Mouse (Mus musculus) R1 (cell line): ENCODE measurements around the gene Adad1.
A peak's percentile ranks its signal among the peaks of the same experiment; 100 is the strongest.

Experiments used
- DNase-seq: peaks from one replicate; pipeline ENCODE4 v3.0.0-alpha.2; 2018; ENCODE audit warnings: low read depth, low spot score

Adad1 gene

DNA sequence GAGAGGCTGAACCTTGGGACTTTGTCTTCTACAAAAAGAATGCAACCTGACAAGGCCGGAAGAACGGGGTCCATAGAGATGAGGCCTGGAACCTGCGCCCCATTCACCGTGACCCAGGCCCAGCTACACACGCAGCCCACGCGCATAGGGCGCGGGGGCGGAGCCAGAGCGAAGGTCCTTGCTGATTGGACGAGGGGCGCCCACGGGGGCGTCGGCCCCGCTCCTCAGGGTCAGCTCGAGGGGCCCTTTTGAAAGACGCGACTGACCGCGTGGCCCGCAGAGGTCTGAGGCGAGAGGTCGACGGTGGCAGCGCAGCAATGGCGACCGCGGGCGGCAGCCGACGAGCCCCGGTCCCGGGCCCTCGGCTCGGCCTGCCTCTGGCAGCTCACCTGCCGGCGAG is at the start of gene Adad1:
Gene Adad1 (plus strand): TSS at position 122 of the 400 bp plus-strand sequence.
- DNase-seq: peak; percentile 31

DNA sequence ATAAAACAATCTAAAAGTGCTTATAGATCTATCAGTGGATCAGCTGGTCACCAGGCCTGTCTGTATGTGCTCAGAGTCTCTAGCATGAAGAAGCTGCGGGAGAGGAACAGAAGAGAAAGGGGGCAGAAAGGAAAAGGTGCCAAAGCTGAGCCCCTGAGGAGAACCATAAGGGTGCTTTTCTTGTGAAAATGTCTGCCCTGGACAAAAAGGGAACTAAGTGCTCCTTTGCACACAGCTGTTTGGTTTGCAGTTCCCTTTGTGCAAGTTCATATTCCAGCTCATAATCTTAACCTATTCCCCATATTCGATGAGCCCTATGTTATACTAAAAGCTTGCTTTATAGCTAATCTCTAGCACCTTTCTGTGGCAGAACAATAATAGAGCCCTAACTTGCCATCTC is 25.3 kb upstream of the Adad1 start:
- DNase-seq: no peak

DNA sequence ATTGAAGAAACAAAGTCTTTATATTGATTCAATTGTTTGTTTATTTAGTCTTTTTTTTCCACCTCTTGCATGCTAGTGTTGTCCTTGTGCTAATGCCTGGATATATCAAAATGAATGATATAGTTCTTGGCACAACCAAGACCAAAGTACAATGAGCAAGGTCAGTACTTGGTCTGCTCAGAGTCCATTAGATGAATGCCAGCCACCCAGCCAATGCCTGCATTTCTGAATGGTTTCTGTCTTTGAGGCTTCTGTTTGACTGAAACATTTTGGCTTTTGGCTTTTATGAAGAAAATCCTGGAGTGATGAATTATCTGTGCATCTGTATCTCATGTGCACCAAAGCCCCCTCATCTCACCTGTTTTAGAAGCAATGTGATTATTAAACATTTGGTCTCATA is 23.5 kb upstream of the Adad1 start:
- DNase-seq: no peak

DNA sequence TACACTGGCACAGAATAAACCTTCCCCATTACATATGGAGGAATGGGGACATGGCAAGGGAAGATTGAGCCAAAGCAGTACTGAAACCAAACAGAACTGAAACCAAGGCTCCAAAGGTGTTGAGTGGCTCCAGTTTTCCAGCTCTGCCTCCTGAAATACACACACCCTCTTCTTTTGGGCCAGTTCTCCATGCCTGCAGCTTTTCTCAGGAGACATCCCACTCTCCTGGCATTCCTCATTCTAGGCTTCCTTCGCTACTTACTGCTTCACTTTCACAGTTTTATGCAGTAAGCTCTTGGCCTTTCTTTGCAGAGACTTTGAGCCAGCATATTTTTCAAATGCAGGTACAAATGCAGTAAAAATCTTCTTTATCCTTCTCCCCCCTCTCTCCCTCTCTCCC is 11.8 kb upstream of the Adad1 start:
- no peak for DNase-seq

DNA sequence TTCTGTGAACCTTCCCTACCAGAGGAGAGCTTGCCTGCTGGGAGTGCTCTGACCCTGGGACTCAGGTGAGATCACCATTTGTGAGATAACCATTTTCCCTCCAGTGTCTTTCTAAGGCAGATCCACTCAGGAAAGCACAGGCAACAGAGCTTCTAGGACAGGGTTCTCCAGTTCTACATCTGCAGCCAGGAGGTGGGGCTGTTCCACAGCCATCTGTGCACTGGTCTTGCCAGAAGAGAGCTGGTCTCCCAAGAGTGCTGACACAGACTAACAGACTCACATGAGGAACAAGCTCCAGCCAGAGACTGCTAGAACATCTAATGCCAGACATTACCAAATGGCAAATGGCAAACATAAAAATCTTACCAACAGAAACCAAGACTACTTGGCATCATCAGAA is 9.9 kb downstream of the Adad1 start:
- no peak for DNase-seq

DNA sequence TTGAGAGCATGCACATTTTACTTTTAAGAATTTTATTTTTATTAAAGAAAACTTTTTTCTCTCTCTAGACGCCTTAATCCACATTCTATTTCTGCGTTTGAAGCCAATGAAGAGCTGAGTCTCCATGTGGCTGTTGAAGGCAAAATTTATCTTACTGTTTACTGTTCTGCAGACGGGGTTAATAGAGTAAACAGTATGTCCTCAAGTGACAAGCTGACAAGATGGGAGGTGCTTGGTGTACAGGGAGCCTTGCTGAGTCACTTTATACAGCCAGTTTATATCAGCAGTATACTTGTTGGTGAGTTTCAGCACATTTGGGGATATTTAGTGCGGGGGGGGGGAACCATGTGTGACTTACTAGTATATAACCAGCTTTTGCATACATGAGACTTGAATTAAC is 21.5 kb downstream of the Adad1 start:
- no peak for DNase-seq

DNA sequence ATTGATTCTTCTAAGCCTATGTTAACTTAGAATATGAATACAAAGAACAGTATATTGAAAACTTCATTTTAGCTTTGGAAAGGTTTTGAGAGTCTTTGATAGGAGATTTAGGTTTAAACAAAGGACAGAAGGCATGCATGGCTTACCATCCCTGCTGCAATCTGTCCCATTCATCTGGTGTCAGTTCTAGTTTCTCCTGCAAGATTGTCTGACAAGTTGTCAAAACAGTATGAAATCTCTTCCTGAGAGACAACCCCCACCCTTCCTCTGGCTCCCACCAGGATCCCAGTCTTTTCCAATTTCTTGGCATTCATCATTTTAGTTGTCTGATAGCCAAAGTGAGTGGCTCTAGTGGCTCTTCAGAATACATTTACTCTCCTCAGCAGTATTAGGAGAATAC is 27.4 kb downstream of the Adad1 start:
- DNase-seq: no peak

DNA sequence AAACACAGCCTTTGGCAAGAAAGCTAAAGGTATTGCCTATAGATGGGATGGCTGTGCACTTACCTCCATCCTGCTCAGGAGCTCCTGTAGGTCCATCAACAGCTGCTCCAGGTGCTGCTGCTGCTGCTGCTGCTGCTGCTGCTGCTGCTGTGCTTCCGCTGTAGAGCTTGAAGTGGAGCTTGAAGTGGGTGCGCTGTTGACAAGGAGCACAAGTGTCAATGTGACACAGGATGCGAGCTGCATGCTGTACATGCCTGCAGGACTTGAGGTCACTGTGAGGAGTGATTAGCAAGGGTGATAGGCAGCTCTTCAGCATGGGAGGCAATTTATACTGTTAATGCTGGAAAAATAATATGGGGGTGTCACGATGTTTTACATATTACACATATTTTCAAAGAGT is 62.3 kb downstream of the Adad1 start, which contains the start of gene Il2:
Gene Il2 (minus strand): TSS at position 305 of the 400 bp plus-strand sequence.
- no peak for DNase-seq

DNA sequence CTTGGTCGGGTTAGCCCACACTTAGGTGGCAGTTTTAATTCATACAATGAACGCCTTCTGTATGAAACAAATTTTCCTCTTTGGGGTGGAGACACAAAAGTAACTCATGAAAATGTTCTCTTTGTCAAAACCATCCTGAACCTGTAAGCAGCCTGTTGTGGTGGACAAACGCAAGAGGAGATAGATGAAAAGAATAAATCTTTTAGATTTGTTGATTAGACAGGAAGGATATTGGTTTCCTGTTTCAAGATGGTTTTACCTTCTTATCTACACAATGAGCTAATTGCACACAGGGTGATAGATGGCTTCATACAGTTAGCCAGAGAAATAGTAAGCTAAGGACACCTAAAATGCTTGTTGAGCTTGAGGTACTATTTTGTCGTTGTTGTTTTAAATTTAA is 62.8 kb downstream of the Adad1 start:
- no peak for DNase-seq

DNA sequence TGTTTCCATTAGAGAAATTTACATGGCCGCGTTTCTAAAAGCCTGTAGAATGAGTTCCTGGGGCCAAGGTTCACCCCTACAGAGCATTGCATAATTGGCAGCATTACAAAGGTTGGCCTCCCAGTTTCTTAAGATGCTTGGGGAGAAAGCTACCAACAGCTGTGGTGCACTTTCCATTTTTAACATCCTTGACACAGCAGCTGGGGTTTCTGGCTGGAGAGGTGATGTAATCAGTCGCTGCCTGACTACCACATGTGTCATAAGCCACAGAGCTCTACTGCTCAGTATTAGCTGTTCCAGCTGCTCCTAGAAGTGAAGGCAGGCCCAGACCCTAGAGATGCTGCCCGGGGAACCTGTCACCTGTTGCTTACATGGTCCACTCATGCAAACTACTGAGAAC is 64.9 kb downstream of the Adad1 start:
- DNase-seq: no peak

DNA sequence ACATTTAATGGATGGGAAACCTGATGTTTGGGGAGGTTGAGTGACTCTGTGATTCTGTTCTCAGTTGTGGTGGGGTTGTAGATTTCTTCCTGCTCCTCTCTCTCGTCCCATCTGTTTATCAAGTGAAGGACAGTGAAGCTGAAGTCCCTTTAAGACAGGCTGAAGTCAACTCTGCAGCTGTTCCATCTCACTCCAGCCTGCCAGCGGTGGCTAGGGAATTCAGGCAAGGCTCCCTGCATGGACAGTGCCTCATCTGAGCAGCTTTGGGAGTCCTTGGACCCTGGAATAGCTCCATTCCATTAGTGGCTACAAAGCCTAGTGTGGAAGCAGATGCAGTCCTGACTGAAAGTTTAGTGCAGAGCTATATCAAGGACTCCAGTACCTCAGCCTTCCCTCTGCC is 65.7 kb downstream of the Adad1 start:
- DNase-seq: no peak

DNA sequence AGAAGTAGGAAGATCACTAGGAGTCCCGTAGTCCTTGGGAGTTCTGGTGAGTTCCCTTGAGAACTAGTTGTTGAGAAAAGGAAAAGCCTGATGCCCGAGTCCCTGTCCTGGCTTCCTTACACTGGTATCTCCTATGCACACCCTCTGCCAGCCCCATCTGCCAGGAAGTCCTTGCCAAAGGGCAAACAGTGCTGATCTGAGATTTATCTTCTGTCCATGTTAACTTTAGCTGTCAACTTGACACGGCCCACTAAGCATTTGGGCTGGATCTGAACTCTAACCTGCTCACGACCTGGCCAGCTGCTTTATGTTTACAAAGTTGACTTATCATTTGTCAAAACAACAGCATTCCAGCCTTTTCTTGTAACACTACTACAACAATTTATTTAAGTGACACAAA is 73.9 kb downstream of the Adad1 start:
- DNase-seq: no peak

DNA sequence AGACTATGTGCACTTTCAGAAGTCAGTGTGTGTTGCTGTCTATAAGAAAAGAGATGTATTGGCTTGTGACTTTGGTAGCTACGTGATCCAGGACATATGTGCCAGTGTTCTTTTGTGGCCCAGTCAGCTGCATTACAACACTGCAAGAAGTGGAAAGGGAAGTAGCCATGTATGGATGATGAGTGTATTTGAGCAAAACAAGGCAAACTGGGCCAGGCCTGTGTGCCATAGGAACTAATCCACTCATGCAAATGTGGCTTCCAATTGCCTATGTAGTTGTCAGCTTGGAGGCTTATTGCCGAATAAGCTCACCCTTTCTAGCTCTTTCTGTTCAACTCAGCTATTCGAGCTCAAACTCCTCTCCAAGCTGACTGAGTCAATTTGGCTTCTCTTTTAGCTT is 75.9 kb downstream of the Adad1 start:
- no peak for DNase-seq

DNA sequence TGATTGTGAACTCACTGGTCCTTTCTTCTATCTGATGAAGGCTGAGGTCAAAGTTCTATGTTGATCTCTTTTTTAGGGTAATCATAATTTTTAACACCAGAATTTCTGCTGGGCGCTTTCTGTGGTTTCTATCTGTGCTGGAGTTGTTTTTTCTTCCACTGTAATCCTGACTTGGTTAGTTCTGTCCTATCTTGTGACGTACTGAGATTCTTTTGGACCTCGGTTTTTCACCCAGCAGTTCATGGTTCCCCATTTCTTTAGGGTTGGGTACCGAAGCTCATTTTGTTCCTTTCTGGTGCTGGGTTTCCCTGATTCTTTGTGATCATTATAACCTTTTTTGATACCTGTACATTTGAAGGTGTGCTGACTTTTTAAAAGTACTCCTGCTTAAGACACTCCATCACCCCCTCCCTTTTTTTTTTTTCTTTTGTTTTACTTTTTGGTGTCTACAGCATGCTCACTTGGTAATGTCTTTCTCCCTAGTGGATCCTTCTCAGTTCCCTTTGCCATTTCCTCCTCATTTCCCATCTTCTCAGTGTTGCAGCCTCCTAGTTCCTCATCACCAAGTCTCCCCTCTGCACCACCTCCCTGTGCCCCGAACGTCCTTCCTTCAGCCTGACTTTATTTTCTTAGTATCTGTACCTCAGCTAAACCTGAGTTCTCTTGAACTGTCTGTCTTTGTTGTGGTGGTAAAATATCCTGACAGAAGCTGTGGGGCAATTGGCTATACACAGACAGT is 77.0 kb downstream of the Adad1 start:
- DNase-seq: no peak

DNA sequence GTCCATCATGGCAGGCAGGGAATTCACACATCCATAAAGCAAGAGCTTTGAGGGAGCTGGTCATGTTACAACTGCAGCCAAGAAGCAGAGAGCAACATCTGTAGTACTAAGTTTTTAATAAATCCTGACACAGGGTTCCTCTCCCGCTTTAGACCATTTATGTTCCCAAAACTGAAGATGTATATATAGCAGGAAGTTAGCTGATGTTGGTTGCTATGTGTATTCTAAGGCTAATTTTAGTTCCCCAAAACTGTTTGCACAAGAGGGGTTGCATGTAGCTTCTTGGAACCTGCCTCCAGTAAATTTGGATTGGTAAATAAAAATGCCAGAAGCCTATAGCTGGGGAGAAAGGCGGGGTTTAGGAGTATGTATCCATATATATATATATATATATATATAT is 78.5 kb downstream of the Adad1 start:
- DNase-seq: no peak

DNA sequence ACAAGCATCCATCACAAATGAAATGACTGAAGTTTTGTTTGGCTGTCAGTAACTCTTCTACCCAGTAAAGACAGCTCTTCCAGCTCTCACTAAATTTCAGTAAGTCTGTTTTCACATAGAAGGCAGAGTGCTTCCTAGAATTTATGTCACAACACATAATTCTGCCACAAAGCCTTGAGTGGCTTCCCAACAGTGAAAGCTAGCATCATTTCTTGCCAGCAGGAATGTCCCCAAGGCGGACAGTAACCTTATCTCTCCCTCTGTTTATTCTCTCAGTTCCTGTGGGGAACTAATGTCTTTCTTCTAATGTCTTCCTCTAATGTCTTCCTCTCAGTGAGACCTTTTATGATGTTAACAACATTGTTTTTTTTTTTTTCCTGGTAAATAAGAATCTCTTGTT is 81.7 kb downstream of the Adad1 start:
- DNase-seq: no peak

DNA sequence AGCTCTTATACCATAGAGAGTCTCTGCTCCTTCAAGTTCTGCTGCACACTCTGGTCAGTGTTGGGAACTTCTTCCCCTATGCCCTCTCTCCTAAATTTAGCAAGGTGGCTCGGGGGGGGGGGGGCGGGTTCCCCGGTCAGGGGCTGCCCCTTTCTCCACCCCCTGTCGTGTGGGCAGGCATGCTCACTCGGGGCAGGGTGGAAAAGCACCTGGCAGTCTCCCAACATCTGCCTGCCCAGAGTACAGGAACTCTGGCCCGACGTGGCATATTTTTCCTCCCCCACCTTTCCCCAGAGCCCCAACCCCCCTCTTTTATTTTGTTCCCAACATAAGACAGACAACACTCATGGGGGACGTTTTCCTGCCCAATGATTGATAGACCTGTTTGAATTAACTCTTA is 83.1 kb downstream of the Adad1 start:
- DNase-seq: no peak

DNA sequence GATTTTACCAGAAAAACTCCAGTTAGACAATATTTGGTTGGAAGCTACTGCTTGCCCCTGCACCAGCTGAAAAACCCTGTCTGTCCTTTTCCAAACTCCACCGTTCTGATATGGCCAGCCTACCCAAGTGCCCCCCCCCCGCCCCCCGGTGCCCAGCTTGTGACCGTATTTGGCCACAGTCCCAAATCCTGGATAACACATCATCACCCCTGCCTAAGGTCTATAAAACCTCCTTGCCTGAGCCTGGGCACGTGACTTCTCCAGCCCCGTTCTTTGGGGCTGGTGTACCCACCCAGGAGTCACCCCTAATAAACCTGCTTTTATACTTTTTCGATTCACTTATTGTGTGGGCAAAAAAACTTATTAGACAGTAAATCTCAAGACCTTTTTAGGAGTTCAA is 83.5 kb downstream of the Adad1 start:
- DNase-seq: no peak

DNA sequence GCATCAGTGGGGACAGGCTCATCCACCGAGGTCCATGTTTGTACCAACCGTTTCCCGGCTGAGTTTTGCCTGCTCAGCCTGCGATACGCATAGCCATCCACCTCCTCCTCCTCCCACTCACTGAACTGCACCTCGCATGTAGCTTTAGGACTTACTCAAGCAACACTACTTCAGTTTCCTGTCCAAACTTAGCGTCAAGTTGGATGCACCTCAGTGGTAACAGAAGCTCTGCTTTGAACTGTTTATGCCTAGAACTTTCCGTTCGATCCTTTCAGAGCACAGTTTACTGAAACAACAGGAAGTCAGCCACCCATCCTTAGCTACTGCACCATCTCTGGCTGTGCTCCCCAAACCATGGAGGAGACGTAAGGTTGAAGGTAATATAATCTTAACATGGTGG is 88.9 kb downstream of the Adad1 start:
- no peak for DNase-seq

DNA sequence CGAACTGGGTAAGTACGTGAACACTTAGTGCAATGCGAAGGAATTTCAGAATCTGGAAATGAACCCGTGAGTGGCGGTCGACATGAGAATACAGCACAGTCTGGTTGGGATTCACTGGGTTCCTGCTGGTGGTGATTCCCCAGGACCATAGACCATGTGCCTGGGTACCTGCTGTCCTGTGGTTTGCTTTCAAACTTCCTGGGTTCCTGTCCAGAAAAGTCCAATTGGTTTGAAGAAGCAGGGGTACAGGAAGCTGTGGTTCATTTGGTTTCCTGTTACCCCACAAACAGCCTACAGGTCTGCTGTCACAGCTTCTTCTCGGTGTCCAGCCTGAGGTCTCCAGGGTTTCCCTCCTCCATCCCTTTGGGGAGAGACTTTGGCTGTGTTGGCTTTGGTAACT is 89.7 kb downstream of the Adad1 start:
- no peak for DNase-seq

DNA sequence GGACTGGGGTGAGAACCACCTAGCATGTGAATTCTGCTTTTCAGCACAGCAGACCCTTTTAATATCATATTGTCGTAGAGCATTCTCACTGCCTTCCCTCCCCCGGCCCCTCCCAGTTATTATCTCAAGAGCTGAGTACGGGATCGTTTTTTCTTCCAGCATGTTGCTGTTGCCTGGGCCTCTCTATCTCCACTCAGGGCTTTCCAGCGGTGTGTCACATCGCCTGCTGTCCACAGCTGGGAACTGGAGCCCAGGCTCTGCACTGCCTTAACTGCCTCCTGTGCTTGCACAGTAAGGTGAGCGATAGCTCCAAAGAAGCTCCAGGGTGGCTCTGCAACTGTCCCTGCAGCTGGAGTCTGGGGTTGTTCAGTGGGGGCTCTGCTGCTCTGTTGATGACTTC is 91.1 kb downstream of the Adad1 start:
- no peak for DNase-seq

DNA sequence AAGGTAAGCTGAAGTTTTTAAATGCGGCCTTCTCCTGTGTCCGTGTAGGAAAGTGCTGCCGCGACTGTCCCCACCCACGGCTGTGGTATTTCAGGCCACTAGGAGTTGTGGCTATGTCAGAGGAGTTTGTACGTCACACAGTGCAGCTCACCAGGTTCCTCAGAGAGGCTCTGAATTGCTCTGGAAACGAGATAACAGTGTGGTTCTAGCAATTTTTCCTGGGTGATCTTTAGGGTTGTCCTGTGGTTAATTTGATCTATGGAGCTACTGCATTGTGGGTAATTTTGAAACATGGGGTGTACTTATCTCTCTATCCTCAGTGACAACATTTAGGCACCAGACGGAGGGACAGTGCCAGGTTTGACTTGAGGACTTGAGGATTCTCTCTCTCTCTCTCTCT is 93.8 kb downstream of the Adad1 start:
- DNase-seq: no peak

DNA sequence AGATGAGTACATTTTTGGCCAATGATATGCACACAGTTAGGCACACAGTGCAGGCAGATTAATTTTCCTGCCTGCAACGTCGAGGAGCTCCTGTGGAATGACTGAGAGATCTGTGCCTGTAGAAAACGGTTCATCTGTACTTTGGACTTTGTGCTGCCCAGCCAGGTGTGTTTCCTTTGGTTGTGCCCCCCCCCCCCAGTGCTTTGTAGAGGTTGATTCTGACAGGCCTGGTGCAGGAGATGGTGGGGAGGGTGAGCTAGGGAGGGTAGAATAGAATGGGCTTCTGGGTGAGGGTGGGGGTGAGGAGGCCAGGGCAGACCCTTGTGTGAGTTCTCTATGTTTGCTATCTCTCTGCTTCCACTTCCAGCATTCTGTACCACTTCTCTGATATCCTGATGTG is 94.9 kb downstream of the Adad1 start:
- DNase-seq: no peak

DNA sequence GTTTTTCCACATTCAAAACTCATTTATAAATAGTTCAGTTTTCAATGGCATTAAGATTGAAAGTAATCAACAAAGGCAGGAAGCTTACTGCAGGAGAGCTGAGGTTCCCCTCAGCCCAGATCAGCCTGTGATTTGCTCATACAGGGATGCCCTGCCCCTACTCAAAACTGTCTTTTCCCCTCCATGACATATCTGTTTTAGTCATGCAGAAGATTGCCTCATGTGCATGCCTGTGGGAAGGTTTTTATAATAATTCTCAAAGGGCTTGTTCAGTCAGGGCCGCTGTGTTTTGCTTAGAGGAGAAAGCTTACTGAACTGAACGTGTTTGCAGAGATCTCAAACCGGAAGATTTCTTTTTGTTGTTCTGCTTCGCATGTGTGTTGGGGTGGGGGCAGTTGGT is 97.8 kb downstream of the Adad1 start:
- no peak for DNase-seq
